Mouse (Mus musculus): ENCODE measurements around the gene Treml4.
"Not testable (repeated sequence)": the region's sequence is repeated elsewhere in the genome, so short reads cannot be mapped to it uniquely, and the experiment has no call there.

The Treml4 gene

GRCm38 (mm10) chr17:48274098-48274497 is 10.0 kb downstream of the Treml4 start:
- DNase-seq (ENCODE audit: inconsistent ontology term), result no peak

GRCm38 (mm10) chr17:48274885-48275284 is 10.8 kb downstream of the Treml4 start:
- DNase-seq (ENCODE audit: inconsistent ontology term), result peak; percentile 45

- no peak for DNase-seq (ENCODE audit: inconsistent ontology term)
Observed at GRCm38 (mm10) chr17:48275736-48276135, 11.6 kb downstream of the Treml4 start.

- DNase-seq (ENCODE audit: inconsistent ontology term), result no peak
Observed at GRCm38 (mm10) chr17:48278381-48278780, 14.3 kb downstream of the Treml4 start.

GRCm38 (mm10) chr17:48279002-48279401 is 14.9 kb downstream of the Treml4 start:
- no peak for DNase-seq (ENCODE audit: inconsistent ontology term)

- peak; percentile 0 for DNase-seq (ENCODE audit: inconsistent ontology term)
Observed at GRCm38 (mm10) chr17:48280943-48281738, 17.0 kb downstream of the Treml4 start.

- DNase-seq (ENCODE audit: inconsistent ontology term), result peak; percentile 5
Observed at GRCm38 (mm10) chr17:48281739-48282085, 17.6 kb downstream of the Treml4 start.

GRCm38 (mm10) chr17:48286765-48287164 is 22.7 kb downstream of the Treml4 start:
- no peak for DNase-seq (ENCODE audit: inconsistent ontology term)

GRCm38 (mm10) chr17:48287276-48287675 is 23.2 kb downstream of the Treml4 start:
- DNase-seq (ENCODE audit: inconsistent ontology term), result no peak

GRCm38 (mm10) chr17:48293500-48294194 is 29.6 kb downstream of the Treml4 start:
- DNase-seq (ENCODE audit: inconsistent ontology term), result no peak

GRCm38 (mm10) chr17:48299203-48299602 is 35.1 kb downstream of the Treml4 start, which contains the start of gene Treml2:
Treml2 (plus strand) TSS chr17:48299498.
- no peak for DNase-seq (ENCODE audit: inconsistent ontology term)

GRCm38 (mm10) chr17:48299756-48300155 is 35.7 kb downstream of the Treml4 start:
- no peak for DNase-seq (ENCODE audit: inconsistent ontology term)

- no peak for DNase-seq (ENCODE audit: inconsistent ontology term)
Observed at GRCm38 (mm10) chr17:48300199-48300598, 36.1 kb downstream of the Treml4 start.

- no peak for DNase-seq (ENCODE audit: inconsistent ontology term)
Observed at GRCm38 (mm10) chr17:48300861-48301260, 36.8 kb downstream of the Treml4 start.

- no peak for DNase-seq (ENCODE audit: inconsistent ontology term)
Observed at GRCm38 (mm10) chr17:48301792-48302191, 37.7 kb downstream of the Treml4 start.

- no peak for DNase-seq (ENCODE audit: inconsistent ontology term)
Observed at GRCm38 (mm10) chr17:48312124-48312523, 48.0 kb downstream of the Treml4 start.

- DNase-seq (ENCODE audit: inconsistent ontology term), result not testable (repeated sequence)
Observed at GRCm38 (mm10) chr17:48315905-48316579, 51.9 kb downstream of the Treml4 start, which contains the start of gene B430306N03Rik. B430306N03Rik (plus strand) TSS chr17:48316141.

GRCm38 (mm10) chr17:48318686-48319085 is 54.6 kb downstream of the Treml4 start:
- DNase-seq (ENCODE audit: inconsistent ontology term), result no peak

GRCm38 (mm10) chr17:48321279-48321678 is 57.2 kb downstream of the Treml4 start:
- DNase-seq (ENCODE audit: inconsistent ontology term), result no peak

- no peak for DNase-seq (ENCODE audit: inconsistent ontology term)
Observed at GRCm38 (mm10) chr17:48323236-48323635, 59.1 kb downstream of the Treml4 start.

- no peak for DNase-seq (ENCODE audit: inconsistent ontology term)
Observed at GRCm38 (mm10) chr17:48324258-48324657, 60.2 kb downstream of the Treml4 start.

Measured in Muller cell, postnatal 12 days (primary cell).